Mouse (Mus musculus): ENCODE data around the gene Cog7.

- no peak for TF ChIP-seq EP300 (IDR thresholded peaks at IDR 0.05)
- TF ChIP-seq CTCF (IDR thresholded peaks at IDR 0.05), result no peak
These were observed 47.2 kb downstream of the Cog7 start for GRCm38 (mm10) chr7:121934346-121934745.
